Mouse (Mus musculus): ENCODE data around the gene Notch3. TPM values are rescaled to one million over a fixed set of nuclear protein-coding genes. Genes with fewer than 3 reads are reported as not detected.
"Not testable (repeated sequence)": the region's sequence is repeated elsewhere in the genome, so short reads cannot be mapped to it uniquely, and the experiment has no call there.

The Notch3 gene
- 23.4 and 28.2 TPM in 2 replicates for polyA plus RNA-seq (2016; fragmentation: Nextera tagmentation; extraction: Ambion mirVana)

DNA sequence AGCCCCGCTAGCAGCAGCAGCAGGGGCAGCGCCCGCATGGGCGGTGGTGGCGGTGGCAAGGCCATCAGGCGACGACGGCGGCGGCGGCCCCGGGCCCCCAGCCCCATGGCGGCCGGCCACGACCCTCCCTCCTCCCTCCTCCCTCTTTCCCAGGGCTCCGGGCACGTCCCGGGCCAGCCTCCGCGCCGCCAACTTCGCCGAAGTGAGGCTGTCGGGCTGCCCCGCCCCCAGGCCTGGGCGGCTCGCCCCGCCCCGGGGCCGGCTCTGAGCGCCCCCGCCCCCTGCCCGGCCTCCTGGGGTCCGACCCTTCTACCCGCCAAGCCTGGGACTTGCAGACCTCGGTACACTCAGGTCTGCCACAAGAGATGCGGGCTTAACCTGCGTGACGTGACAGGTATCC, at the start of gene Notch3:
TSS of gene Notch3 (minus strand) at position 166 of the 400 bp plus-strand sequence.
- peak within 1 kb of the TSS; percentile 85 for H3K4me3 ChIP-seq
- peak within 1 kb of the TSS; percentile 98 for H3K27ac ChIP-seq (replicated peaks)
- no peaks in the 10 kb centered on the region for H3K9me3 ChIP-seq (replicated peaks)
- DNase-seq (ENCODE audit: low spot score), result peak; percentile 87
- WGBS, result under 1% methylated on average over 39 of the region's 39 CpGs
- H3K36me3 ChIP-seq, result peaks cover 13% of the 10 kb centered on the region
- H3K27me3 ChIP-seq (ENCODE audit: low read depth, poor library complexity, severe bottlenecking), result peaks cover 20% of the 10 kb centered on the region
- peaks cover 59% of the 10 kb centered on the region for H3K4me1 ChIP-seq

DNA sequence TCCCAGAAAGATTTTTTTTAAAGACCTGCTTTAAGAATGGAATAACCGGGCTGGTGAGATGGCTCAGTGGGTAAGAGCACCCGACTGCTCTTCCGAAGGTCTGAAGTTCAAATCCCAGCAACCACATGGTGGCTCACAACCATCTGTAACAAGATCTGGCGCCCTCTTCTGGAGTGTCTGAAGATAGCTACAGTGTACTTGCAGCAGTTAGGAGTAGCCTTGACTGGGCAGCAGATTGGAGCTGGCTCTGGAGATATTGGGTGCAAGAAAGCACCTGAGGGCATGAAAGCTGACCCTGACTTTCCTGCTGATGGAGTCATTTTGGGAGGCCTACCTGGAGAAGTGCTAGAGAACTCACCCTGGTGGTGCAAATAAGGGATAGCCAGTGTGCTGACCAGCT, 48.9 kb upstream of the Notch3 start:
- 76% methylated on average over 4 of the region's 4 CpGs for WGBS
- not testable (repeated sequence) for H3K4me3 ChIP-seq; H3K27ac ChIP-seq (replicated peaks); H3K27me3 ChIP-seq (ENCODE audit: low read depth, poor library complexity, severe bottlenecking); H3K4me1 ChIP-seq; DNase-seq (ENCODE audit: low spot score); H3K9me3 ChIP-seq (replicated peaks)
- H3K36me3 ChIP-seq, result peaks cover 100% of the 10 kb centered on the region

DNA sequence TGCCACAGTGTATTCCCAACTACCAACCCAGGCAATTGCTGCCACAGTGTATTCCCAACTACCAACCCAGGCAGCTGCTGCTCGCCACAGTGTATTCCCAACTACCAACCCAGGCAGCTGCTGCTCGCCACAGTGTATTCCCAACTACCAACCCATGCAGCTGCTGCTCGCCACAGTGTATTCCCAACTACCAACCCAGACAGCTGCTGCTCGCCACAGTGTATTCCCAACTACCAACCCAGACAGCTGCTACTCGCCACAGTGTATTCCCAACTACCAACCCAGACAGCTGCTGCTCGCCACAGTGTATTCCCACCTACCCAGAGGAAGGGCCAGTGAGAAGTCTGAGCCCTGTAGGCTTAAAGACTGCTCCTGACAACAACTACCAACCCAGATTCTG, 44.9 kb upstream of the Notch3 start:
- not testable (repeated sequence) for H3K4me3 ChIP-seq; H3K27ac ChIP-seq (replicated peaks); H3K27me3 ChIP-seq (ENCODE audit: low read depth, poor library complexity, severe bottlenecking); H3K9me3 ChIP-seq (replicated peaks); H3K4me1 ChIP-seq; DNase-seq (ENCODE audit: low spot score)
- H3K36me3 ChIP-seq, result peaks cover 100% of the 10 kb centered on the region
- 94% methylated on average over 6 of the region's 6 CpGs for WGBS

DNA sequence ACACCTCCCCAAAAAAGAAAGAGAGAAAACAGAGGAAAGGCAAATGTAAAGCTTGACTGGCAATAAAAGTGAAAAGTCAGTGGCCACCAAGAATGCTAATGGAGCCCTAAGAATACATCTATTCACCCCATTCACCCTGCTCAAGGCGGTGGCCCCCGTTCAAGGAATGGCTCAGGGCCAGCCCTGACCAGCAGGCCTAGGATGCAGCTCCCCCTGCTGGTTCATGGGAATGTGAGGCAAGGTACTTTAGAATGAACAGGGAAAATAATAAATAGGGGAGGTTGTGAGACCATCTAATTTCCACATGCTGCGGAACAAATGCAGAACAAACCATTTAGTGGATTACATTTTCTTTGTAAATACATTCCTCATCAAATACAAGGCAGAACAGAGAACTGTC, 43.1 kb upstream of the Notch3 start:
- Histone ChIP-seq H3K4me3 (no peak overlapping the region), H3K27me3 (ENCODE audit: low read depth, poor library complexity, severe bottlenecking) (no peaks in the 10 kb centered on the region), H3K9me3 (replicated peaks) (no peaks in the 10 kb centered on the region), H3K36me3 (peaks cover 100% of the 10 kb centered on the region), H3K4me1 (no peaks in the 10 kb centered on the region), H3K27ac (replicated peaks) (no peak overlapping the region)
- DNase-seq (ENCODE audit: low spot score), result peak; percentile 52
- 63% methylated on average over 3 of the region's 3 CpGs for WGBS

DNA sequence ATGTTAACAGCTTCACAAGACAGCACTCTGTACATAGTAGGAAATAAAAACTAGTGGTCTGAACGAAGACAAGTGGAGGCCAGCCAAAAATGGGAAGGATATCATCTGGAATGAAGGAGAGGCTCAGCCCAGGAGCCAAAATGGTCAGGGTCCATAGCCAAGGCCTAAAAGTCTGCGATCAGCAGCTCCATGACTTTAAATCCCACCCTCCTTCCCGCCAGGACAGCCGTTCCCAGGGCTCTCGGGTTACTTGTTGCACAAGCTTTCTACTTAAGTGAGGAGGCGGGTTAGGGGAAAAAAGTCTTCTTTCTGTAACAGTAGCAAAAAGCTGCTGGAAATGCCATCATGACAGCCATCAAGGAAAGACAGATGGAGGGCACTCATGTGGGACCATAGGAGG, 42.5 kb upstream of the Notch3 start:
- no peaks in the 10 kb centered on the region for H3K9me3 ChIP-seq (replicated peaks)
- H3K4me3 ChIP-seq, result no peak overlapping the region
- H3K36me3 ChIP-seq, result peaks cover 100% of the 10 kb centered on the region
- H3K27me3 ChIP-seq (ENCODE audit: low read depth, poor library complexity, severe bottlenecking), result no peaks in the 10 kb centered on the region
- H3K4me1 ChIP-seq, result no peaks in the 10 kb centered on the region
- WGBS, result 83% methylated on average over 6 of the region's 6 CpGs
- H3K27ac ChIP-seq (replicated peaks), result no peak overlapping the region
- DNase-seq (ENCODE audit: low spot score), result no peak

DNA sequence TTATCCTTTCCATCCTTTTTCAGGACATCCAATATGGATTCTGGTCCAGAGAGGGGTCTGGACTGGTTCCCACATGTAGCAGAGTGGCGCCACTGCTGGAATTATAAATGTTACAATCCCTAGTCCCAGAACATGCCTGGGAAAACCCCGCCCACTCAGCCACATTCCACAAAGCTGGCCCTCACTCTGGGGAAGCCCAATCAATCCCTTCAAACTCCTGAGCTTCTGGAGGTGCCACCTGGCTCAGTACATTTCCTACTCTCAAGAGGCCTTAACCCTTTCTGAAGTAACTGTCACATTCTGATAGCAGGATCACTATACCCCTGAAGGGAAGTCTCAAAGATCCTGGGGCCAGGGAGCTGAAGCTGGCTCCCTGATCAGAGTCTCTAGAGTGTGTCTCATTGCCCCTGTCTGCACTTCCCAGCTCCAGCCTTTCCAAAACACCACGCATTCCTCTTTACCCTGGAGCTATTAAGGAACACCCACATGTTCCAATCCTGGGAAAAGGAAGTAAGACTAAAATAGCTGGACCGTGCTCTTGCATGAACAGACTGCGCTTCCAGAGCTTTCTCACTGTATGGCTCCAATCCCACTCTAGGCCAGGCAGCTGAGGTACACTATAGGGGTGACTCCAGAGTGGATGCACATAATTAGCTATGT, 41.1 kb upstream of the Notch3 start:
- no peak for DNase-seq (ENCODE audit: low spot score)
- H3K36me3 ChIP-seq, result peaks cover 100% of the 10 kb centered on the region
- no peaks in the 10 kb centered on the region for H3K27me3 ChIP-seq (ENCODE audit: low read depth, poor library complexity, severe bottlenecking)
- H3K4me3 ChIP-seq, result no peak overlapping the region
- H3K27ac ChIP-seq (replicated peaks), result no peak overlapping the region
- H3K9me3 ChIP-seq (replicated peaks), result no peaks in the 10 kb centered on the region
- WGBS, result 83% methylated on average over 5 of the region's 5 CpGs
- H3K4me1 ChIP-seq, result no peaks in the 10 kb centered on the region

DNA sequence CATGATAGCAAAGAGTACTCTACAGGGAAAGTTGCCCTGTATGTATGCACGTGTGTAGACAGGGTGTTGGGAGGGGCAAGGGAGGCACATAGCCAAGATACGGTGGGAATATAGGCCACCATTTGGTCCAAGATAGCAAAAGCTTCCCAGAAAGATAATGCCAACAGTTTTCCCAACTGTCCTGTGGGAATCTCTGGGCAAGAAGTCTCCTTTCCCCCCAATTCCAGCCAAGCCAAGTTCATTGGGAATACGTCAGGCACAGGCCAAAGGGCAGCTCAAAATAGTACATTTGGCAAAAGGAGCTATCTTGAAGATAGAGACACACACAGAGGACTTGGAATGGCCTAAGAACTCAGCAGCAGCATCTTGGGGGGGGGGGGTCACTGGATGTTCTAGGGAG, 38.7 kb upstream of the Notch3 start:
- Histone ChIP-seq H3K36me3 (peaks cover 100% of the 10 kb centered on the region), H3K27me3 (ENCODE audit: low read depth, poor library complexity, severe bottlenecking) (no peaks in the 10 kb centered on the region), H3K4me1 (no peaks in the 10 kb centered on the region), H3K4me3 (no peak overlapping the region), H3K27ac (replicated peaks) (no peak overlapping the region), H3K9me3 (replicated peaks) (no peaks in the 10 kb centered on the region)
- DNase-seq (ENCODE audit: low spot score), result no peak
- 90% methylated on average over 3 of the region's 3 CpGs for WGBS

DNA sequence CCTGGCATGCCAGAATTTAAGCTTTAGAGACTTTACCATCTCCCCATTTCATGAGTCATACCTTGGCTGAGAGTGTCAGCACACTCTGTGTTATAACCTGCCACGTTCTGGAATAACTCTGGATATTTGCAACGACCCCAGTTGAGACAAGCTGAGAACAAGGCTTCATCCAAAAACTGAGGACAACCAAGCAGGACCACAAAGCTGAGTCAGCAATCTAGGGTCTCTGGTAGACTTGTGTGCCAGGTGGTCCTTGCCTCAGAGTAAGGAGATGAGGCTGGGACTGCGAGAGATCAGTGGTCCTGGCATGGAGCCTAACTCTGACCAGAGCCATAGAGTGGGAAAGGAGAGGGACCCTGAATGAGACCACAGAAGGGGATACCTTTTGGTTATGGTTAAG, 36.3 kb upstream of the Notch3 start:
- H3K4me3 ChIP-seq, result no peak overlapping the region
- no peak overlapping the region for H3K27ac ChIP-seq (replicated peaks)
- peaks cover 100% of the 10 kb centered on the region for H3K36me3 ChIP-seq
- 90% methylated on average over 3 of the region's 3 CpGs for WGBS
- H3K4me1 ChIP-seq, result no peaks in the 10 kb centered on the region
- no peaks in the 10 kb centered on the region for H3K27me3 ChIP-seq (ENCODE audit: low read depth, poor library complexity, severe bottlenecking)
- no peaks in the 10 kb centered on the region for H3K9me3 ChIP-seq (replicated peaks)
- no peak for DNase-seq (ENCODE audit: low spot score)

DNA sequence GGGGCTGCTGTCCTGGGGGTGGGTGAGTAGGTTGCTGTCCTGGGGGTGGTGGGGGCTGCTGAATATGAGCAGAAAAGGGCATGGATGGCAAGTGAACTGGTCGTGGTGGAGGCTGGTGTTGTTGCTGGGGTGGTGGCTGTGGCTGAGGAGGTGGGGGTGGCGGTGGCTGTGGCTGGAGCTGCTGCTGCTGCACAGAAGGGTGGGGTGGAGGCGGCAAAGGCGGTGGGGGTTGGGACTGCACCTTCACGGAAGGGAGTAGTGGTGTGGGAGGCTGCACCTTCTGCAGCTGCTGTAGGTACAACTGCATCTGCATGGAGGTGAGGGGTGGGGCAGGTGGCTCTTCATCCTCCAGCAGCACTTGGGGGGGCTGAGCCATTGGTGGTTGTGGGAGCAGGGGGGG, 34.4 kb upstream of the Notch3 start:
- WGBS, result 89% methylated on average over 5 of the region's 5 CpGs
- H3K36me3 ChIP-seq, result peaks cover 100% of the 10 kb centered on the region
- no peaks in the 10 kb centered on the region for H3K27me3 ChIP-seq (ENCODE audit: low read depth, poor library complexity, severe bottlenecking)
- no peaks in the 10 kb centered on the region for H3K9me3 ChIP-seq (replicated peaks)
- H3K27ac ChIP-seq (replicated peaks), result no peak overlapping the region
- no peak for DNase-seq (ENCODE audit: low spot score)
- no peaks in the 10 kb centered on the region for H3K4me1 ChIP-seq
- no peak overlapping the region for H3K4me3 ChIP-seq

DNA sequence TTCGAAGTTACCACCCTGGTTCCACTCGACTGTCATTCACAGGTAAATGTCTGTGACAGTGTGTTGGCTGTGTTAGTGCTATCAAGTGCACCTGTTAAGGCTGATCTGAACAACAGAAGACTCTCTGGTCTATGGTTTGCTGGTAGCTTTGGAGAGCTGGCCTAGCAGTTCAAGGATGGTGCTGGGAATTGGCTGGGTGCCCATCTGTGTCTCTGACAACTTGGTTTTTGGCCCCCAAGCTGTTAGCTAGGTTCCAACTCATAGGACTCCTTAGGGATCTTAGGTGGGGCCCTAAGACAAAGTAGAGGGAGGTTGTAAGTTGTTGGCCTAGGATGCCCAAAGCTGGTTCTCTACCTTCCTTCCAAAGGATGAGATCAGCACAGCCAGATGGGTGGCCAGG, 33.1 kb upstream of the Notch3 start:
- no peak overlapping the region for H3K27ac ChIP-seq (replicated peaks)
- H3K4me1 ChIP-seq, result no peaks in the 10 kb centered on the region
- no peak overlapping the region for H3K4me3 ChIP-seq
- DNase-seq (ENCODE audit: low spot score), result no peak
- H3K36me3 ChIP-seq, result peaks cover 98% of the 10 kb centered on the region
- H3K27me3 ChIP-seq (ENCODE audit: low read depth, poor library complexity, severe bottlenecking), result no peaks in the 10 kb centered on the region
- 97% methylated on average over 2 of the region's 2 CpGs for WGBS
- H3K9me3 ChIP-seq (replicated peaks), result no peaks in the 10 kb centered on the region

DNA sequence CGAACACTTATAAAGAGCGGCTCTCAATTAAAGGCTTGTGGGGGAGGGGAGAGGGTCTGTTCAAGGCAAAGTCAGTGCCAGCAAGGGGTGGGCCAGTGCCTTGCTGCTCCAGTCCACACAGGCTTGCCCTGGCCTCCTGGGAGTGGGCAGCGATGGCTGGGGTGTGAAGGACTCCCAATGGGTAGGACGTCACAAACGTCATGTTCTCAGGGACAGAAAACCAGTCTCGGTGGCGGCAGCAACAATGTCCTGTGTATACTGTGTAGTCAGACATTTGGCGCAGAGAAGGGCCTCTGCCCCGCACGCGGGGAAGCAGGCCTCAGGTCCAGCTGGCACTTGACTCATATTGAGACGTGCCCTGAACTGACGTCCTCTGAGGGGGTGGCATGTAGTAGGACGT, 30.5 kb upstream of the Notch3 start:
- Histone ChIP-seq H3K4me1 (no peaks in the 10 kb centered on the region), H3K36me3 (peaks cover 79% of the 10 kb centered on the region), H3K27me3 (ENCODE audit: low read depth, poor library complexity, severe bottlenecking) (no peaks in the 10 kb centered on the region), H3K4me3 (no peak overlapping the region), H3K27ac (replicated peaks) (no peak overlapping the region), H3K9me3 (replicated peaks) (no peaks in the 10 kb centered on the region)
- DNase-seq (ENCODE audit: low spot score), result no peak
- WGBS, result 96% methylated on average over 14 of the region's 14 CpGs

DNA sequence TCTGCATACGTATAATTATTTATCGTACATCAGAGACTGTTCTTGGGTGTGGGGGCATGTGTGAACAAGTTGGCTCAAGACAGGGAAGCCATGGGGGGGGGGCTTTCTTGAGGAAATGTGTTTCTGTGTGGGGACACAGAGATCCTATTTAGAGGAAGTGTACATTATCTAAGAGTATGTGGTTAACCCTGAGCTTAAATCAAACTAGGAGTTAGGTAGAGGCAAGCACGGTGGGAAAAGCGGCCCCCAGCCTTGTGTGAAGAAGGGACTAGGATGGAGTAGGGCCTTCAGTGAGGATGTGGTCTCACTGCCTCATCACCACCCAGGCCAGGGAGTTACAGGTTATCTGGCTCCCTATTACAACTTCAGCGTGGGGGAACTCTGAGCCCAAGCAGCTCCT, 29.1 kb upstream of the Notch3 start:
- Histone ChIP-seq H3K4me1 (no peaks in the 10 kb centered on the region), H3K4me3 (no peak overlapping the region), H3K9me3 (replicated peaks) (no peaks in the 10 kb centered on the region), H3K36me3 (peaks cover 65% of the 10 kb centered on the region), H3K27me3 (ENCODE audit: low read depth, poor library complexity, severe bottlenecking) (no peaks in the 10 kb centered on the region; the same call in 1 of the 2 replicates), H3K27ac (replicated peaks) (no peak overlapping the region)
- DNase-seq (ENCODE audit: low spot score), result no peak
- 96% methylated on average over 5 of the region's 5 CpGs for WGBS

DNA sequence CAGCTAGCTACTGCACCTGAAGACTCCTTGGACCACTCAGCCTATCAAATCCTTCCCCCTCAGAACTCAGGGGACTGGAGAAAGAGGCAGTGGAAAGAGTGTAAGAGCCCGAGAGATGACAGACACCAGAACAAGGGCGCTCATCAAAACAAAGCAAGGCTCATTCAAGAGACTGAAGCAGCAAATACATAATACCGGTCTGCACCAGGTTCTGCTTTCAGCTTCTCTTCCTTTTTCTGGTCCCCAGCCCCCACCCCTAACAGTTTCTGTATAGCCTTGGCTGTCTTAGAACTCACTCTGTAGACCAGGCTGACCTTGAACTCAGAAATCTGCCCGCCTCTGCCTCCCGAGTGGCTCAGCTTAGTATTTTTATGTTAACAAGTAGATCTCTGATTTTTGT, 26.4 kb upstream of the Notch3 start:
- H3K27me3 ChIP-seq (ENCODE audit: low read depth, poor library complexity, severe bottlenecking), result peaks cover 27% of the 10 kb centered on the region
- WGBS, result 88% methylated on average over 5 of the region's 5 CpGs
- H3K4me1 ChIP-seq, result peaks cover 17% of the 10 kb centered on the region
- no peak overlapping the region for H3K27ac ChIP-seq (replicated peaks)
- no peak overlapping the region for H3K4me3 ChIP-seq
- H3K9me3 ChIP-seq (replicated peaks), result no peaks in the 10 kb centered on the region
- no peak for DNase-seq (ENCODE audit: low spot score)
- H3K36me3 ChIP-seq, result peaks cover 37% of the 10 kb centered on the region

DNA sequence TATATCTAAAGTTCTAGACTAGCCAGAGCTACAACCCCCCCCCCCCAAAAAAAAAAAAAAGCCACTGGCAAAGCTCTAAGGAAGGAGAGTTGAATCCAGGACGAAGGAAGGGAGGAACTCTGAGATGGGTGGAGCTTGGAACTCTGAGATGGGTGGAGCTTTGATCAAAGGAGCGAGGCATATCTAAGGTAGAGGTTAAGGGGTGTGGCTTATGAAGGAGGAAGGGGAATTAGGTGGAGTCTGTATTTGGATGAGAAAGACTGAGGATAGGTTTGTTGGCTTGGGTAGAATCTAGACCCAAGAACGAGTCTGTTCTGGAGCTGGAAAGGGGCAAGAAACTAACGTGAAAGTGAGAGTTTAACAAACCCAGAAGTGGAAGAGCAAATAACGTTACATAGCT, 23.2 kb upstream of the Notch3 start:
- Histone ChIP-seq H3K4me3 (peak overlapping the region; percentile 58), H3K4me1 (peaks cover 17% of the 10 kb centered on the region), H3K36me3 (peaks cover 7% of the 10 kb centered on the region; the same call in 1 of the 2 replicates), H3K9me3 (replicated peaks) (no peaks in the 10 kb centered on the region), H3K27ac (replicated peaks) (no peak overlapping the region), H3K27me3 (ENCODE audit: low read depth, poor library complexity, severe bottlenecking) (peaks cover 36% of the 10 kb centered on the region)
- 16% methylated on average over 5 of the region's 5 CpGs for WGBS
- DNase-seq (ENCODE audit: low spot score), result no peak
